Mouse (Mus musculus): ENCODE measurements around the gene Osbpl5.
A peak's percentile ranks its signal among the peaks of the same experiment; 100 is the strongest.

The Osbpl5 gene

DNA sequence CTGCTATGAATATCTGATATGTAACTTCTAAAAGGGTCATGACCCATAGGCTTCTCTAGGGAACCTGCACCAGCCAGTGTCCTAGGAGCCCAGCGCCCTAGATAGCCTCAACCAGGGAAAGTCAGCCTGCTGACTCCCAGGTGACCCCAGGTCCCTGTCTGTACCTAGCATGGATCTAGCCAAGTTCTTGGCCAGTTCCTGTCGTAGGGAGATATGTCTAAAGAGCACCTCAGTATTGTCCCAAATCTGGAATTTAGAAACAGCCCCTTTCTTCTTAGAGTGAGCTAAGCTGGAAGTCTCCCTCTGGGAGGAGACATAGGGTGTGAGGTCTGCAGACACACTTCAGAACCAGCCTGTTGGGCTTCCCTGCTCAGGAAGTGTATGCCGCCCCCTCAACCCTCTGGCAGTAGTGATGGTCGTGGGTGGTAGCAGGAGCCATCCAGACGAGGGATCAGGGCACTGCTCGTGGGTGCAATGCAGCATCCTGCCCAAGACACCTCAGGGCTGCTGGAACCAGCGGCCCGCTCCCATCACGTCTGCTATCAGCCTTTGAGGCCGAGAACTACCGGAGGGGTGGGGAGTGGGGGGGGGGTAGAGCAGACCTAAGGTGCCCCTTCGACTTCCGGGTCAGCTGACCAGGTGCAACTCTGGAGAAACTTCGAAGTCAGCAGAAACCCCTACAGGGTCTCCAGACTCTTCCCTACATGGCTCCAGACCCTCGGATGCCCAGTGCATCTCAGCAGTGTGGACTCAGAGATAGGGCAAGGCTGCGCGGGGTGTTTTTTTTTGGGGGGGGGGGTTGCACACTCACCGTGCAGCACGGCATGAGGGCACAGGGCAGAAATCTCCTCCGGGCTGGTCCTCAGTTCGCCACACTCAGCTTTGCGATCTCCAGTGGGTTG, at the start of gene Osbpl5:
Gene Osbpl5 (minus strand): TSS at position 861 of the 902 bp plus-strand sequence.
- no peak for DNase-seq (ENCODE audit: low read depth)

DNA sequence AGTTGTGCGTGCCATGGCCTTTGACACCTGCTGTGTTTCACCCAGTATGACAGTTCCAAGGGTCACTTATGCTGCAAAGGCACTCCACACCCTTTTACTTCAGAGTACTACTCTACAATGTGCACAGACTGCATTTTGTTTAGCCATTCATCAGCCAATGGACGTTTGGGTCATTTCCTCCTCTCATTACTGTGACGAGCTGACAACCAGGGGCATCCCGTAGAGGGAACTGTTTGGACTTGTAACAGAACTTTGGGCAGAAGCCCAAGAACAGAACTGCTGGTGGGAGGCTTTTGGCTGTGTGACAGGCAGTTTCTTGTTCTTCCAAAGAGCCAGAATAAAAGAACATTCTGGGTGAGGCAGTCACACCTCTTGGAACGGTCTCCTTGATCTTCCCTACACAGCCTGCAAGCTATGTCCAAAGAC, 48.4 kb upstream of the Osbpl5 start:
- no peak for DNase-seq (ENCODE audit: low read depth)

DNA sequence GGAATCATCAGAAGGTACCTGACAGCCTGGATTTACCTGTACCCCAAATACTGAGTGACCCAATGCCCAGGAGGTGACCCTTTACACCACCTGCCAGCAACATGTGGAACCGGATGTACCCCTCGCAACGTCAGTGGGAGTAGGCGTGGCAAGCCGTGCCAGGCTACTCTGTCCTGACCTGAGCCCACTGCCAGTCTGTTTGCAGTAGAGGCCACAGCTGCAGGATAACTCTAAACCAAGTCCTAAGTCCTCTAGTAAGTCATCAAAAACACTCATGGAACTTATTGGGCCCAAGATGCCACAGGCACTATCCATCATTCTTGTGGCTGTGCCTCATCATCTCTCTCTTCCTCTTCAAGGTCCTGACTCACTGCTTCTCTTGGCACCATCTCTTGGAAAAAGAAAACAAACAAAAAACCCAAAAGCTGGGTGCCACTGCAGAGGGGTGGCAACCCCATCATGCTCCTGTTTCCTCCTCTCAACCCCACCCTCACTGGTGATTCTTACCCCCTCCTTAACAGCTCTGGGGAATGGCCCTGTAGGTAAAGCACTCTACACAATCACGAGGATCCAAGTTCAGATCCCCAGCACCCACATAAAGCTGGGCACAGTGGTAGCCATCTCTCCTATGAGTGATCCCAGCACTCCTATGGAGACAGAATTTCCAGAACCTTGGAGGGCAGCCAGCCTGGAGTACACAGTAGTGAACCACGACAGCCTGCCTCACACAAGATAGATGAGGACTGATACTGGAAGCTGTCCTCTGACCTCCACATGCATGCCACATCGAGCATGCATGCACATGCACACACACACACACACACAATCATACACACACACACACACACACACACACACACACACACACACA, 44.6 kb upstream of the Osbpl5 start:
- no peak for DNase-seq (ENCODE audit: low read depth)

DNA sequence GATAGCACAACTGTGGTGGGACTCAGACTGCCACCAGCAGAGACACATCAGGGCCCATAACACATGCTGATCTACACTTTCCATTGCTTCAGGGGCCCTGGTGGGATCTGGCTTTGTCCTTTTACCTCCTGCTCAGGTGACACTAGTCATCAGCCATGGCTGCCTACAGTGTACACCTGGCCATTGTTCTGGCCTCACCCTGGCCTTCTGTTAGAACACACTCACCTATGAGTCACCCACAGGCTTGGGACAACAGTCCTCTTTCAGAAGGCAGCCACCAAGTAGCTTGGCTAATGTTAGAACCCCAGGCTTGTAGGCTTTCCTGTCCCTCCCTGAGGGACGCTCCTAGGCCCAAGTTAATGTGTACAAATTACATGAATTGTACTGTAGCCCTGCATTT, 44.0 kb upstream of the Osbpl5 start:
- DNase-seq (ENCODE audit: low read depth), result no peak

DNA sequence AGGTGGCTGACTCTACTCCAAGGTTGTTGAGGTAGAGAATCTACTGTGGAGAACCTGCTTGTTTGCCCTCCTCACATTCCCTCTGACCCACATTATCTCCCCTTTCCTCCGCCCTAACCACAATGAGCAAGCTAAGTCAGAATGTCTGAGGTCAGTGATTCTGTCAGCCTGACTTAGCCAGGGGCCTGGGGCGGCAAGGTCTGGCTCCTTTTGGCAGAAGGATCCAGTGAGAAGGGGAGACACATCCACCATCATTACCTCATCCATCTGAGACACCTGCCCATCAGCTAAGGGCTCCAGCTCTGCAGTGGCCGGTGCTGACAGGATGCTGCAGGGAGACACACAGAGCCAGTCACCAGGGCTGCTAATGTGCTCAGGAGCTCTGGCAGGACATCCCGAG, 42.0 kb upstream of the Osbpl5 start:
- DNase-seq (ENCODE audit: low read depth), result no peak

DNA sequence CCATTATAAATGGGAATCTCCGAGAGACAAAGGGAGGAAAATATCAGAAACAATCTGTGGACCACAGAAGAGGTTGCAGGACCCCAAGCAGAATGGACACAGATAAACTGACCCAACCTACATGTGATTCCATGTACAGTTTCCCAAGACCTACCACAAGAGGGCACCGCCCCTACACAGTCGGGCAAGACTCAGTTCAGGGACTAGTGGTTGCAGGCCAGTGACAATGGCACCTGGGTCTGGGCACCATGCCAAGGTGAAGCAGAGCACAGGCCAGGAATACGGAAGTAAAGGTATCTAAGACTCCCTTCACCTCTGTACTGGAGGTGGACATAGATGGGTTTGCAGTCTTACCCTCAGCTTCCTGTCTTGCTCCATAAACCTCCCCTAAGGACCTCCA, 36.3 kb upstream of the Osbpl5 start:
- DNase-seq (ENCODE audit: low read depth), result peak; percentile 56

DNA sequence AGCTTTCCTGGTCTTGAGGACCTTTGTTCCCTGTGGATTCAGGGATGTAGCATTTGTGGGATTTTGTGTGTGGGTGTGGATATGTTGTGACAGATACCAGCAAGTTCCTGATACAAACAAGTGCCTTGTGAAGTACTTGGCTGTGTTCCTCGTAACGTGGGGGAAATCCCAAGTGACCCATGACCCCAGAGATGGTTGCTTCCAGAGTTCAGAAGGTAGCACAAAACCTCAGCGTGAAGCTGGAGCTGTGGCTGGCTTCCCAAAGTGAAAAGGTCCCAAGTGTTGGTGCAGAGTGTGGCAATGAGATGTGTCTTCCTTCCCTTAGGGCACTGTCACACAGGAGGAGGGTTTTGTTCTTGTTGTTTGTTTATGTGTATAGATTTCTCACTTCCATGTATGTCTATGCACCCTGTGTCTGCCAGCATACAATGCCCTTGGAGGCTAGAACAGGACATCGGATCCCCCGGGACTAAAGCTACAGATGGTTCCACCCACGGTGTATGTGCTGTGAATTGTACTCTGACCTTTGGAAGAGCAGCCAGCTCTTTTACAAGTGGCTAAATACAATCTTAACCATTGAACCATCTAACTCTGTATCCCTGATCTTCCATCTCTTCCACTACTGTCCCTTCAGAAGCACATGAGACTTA, 35.7 kb upstream of the Osbpl5 start:
- DNase-seq (ENCODE audit: low read depth), result no peak

DNA sequence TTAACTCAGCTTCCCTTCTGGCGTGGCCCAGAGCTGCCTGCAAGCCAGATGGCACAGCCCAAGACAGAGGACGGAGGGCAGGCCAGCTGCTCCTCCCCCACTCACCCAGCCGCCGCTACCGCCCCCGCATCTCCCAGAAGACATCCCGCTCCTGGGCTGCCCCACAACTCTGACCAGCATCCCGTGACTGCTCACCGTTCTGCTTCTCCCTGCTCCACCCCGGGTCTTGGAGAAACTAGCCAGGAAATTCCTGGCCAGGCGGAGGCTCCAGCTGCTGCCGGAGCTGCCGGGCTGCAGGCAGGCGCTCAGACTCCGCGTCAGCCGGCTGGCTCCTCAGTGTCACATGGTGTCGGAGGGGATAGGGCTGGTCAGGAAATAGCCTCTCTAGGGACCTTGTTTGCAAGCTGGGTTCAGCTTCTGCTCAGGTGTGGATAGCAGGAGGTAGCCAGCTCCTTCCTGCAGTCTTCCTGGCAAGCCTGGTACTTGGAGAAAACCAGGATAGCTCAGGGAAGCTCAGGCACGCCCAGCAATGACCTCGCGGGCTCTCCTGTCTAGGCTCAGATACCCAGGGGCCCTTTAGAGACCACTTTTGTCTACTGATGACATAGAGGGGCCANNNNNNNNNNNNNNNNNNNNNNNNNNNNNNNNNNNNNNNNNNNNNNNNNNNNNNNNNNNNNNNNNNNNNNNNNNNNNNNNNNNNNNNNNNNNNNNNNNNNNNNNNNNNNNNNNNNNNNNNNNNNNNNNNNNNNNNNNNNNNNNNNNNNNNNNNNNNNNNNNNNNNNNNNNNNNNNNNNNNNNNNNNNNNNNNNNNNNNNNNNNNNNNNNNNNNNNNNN, 27.4 kb upstream of the Osbpl5 start, which contains the start of gene Mrgpre:
Gene Mrgpre (minus strand): TSS at position 505 of the 834 bp plus-strand sequence.
- DNase-seq (ENCODE audit: low read depth), result peak; percentile 61

DNA sequence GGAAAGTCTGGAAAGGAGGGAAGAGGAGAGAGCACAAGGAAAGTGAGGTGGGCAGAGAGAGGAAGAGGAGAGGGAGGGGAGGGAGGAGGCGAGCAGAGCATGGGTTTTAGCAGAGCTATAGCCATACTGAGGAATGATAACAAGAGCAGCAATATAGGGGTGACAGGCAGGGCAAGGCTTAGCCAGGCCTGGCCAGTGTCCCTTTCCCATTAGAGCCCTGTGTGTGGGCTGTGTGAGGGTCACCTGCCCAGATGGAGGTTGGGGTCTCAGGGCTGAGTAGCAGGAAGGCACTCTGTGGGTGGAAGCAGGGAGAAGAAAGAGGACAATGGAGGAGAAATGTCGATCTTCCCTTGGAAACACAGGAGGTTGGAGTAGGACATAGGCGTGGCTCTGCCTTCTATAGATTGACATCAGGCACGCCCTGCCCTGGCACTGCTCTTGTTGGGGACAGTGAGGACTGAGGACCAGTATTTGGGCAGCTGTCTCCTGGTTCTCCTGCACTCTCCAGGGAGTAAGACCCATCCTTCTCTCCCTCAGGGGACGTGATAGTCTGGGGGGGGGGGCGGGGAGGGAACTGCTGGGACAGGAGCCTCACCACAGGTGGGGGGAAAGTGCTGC, 26.7 kb upstream of the Osbpl5 start:
- DNase-seq (ENCODE audit: low read depth), result peak; percentile 16

DNA sequence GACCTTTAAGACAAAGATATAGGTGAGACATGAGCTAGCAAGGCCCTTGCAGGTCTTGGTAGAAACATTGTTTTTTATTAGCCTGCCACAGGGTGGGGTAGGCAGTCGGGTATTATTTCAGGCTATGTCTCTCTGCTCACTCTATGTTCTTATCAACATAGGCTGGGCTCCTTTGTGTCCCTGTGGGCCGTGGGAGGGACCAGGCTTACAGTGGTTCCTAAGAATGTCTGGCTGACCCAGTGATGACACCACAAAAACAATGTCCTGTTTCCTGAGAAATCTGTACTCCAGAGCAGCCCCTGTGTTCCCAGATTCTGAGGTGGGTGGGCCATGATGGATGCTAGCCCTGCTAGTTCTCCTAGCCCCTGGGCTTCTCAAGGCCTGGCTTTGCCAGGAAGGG, 20.6 kb upstream of the Osbpl5 start:
- no peak for DNase-seq (ENCODE audit: low read depth)

DNA sequence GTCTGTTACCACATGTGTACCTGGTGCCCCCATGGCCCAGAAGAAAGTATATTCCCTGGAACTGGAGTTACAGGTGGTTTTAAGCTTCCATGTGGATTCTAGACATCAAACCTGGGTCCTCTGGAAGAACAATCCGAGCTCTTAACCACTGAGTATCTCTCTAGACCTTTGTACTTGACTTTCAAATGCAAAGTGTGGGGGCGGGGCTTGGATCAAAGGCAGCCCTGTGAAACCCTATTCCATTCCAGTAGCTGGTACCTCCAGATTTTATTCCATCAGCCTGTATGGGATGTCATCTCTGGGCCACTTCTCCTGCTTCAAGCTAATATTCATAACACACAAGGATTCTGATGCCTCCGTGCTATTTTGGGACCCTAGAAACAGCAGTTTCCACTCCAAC, 19.4 kb upstream of the Osbpl5 start:
- no peak for DNase-seq (ENCODE audit: low read depth)

DNA sequence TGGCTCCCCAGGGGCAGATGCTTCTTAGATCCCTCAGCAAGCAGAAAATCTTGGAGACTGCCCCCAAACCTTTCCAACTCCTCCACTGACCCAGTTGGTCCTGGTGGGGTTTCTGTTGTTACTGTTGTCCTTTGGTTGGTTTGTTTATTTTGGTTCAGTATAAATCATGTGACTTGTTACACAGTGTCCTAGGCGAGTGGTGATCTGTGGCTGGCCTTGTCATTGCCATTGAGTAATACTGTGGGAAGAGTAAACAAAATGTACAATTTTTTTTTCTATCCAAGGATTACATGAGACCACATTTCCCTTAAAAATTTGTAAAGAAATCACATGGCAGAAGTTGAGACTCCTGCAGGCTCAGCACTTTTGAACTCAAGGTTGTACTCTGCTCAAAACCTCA, 12.7 kb upstream of the Osbpl5 start:
- DNase-seq (ENCODE audit: low read depth), result no peak

DNA sequence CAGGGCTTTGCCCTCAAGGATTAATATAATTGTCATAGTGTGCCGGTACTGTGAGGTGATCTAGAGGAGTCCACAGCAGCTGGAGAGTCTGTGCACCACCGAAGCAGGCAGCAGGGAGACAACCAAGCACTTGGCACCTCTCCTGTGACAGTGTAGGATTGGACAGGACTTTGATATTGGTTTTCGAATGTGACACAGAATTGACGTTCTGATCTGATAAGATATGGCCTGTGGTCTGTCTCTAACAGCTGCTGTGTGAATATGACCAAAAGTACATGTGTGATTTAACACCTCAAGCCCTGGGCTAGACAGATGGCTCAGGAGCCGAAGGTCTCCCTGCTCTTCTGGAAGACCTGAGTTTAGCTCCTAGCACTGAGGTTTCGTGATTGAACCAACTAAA, 11.5 kb upstream of the Osbpl5 start:
- no peak for DNase-seq (ENCODE audit: low read depth)

DNA sequence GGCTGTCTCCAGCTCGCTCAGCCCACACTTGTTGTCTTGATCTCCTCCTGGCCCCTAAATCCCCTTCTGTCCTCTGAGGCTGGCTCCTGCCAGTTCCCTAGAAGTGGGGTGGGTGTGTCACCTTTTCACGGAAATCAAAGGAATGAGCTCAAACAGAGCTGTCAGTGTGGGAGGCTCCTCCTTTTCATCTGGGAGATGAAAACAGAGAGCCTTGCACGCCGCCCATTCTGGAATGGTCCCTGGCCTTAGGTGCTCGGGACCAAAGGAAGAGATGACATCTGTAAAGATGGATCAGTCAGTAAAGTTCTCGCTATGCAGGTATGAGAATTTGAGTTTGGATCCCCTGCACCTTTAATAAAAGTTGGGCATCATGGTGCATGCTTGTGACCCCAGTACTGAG, 10.1 kb upstream of the Osbpl5 start, which contains the start of gene Mrgprg:
Gene Mrgprg (minus strand): TSS at position 101 of the 400 bp plus-strand sequence.
- no peak for DNase-seq (ENCODE audit: low read depth)

DNA sequence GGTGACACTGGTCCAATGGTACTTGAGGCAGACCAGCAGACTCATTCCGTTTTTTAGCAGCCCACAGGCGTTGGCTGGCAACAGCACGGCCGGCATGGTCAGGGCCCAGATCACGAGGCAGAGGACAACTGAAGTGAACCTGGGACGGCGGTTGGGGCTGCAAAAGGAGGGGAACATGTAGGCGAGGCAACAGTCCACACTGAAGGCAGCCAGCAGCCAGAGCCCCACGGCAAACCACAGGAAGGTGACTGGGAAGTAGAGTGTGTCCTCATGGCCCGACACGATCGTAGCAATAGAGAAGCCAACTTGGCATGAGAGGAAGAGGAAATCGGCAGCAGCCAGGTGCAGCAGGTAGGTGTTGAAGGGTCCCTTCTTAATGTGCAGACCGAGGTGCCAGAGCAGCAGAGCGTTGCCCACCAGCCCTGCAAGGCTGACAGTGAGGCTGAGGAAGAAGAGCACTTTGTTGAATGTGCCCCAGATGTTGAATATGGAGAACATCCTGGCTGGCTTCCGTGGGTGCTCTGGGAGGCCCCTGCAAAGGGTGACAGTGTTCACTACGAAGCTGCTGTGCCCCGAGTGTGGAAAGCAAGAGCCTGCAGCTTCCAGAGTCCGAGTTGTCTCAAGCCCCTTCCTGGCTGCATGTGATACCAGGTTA, 8.2 kb upstream of the Osbpl5 start:
- no peak for DNase-seq (ENCODE audit: low read depth)

DNA sequence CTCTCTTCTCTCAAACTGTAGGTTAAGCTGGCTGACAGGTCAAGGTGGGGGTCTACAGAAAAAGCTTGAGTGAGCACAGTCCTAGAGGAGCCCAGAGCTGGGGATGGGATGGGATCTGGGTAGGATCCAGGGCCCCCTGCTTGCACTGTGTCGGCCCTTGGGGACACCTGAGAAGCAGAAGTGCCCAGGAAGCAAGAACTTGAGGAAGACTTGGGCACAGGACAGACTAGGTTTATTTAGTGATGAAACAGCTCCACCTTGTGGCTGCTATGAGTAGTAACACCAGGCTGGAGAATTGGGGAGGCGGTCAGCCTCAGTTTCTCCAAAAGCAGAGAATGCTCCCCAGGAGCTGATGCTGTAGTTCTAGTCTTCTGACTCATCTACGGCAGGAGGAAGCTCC, 7.0 kb upstream of the Osbpl5 start:
- DNase-seq (ENCODE audit: low read depth), result peak; percentile 79

DNA sequence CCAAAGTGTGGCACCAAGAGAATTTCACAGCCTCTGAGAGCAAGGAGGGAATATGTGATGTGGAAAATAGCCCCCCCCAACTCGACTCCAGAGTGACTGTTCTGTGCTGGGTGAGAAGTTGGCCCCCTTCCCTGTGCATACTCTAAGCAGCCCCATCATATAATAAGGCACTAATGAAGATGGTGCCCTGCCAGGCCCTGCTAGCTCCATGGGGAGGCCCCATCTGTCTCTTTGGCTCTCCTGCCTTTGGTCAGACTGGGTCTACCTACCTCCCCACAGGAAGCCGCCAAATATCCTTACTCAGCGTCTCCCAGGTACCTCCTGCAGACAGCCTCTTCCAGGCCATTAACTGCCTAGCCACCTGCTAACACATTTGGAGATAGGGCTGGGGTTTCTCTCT, 2.2 kb upstream of the Osbpl5 start:
- DNase-seq (ENCODE audit: low read depth), result no peak

DNA sequence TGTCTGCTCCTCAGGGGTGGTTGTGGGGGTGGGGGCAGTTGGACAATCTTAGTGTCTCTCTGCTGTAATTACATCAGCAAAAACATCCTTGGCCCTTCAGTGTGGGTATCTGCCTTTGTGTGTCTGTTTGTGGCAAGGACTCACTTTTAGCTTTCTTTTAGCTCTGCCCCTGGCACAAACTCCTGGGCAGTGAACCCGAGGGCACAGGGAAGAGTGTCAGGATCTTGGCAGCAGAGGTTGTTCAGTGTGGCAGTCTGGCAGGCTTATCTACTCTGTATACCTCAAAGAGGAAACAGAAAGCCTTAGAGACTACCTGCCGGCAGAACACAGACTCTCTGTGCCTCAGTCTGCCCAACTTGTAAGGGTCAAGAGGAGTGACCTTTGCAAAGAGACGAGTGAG, 911 bp upstream of the Osbpl5 start:
- no peak for DNase-seq (ENCODE audit: low read depth)

DNA sequence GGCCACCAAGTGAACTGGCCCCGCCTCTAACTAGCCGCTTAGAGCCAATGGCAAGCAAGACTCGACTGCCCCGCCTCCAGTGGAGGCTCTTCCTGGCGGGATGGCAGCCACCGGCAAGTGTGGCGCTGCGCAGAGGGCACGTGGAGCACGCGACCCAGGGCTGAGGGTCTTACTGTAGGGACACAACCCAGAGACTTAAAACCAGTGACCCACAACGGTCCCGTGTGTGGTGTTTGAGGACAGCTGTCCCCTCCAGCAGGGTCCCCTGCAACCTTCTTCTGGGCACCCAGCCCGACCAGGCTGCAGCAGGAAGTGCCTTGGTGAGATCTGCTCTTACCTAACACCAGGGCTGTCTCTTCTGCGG, 224 bp upstream of the Osbpl5 start:
- DNase-seq (ENCODE audit: low read depth), result peak; percentile 93

DNA sequence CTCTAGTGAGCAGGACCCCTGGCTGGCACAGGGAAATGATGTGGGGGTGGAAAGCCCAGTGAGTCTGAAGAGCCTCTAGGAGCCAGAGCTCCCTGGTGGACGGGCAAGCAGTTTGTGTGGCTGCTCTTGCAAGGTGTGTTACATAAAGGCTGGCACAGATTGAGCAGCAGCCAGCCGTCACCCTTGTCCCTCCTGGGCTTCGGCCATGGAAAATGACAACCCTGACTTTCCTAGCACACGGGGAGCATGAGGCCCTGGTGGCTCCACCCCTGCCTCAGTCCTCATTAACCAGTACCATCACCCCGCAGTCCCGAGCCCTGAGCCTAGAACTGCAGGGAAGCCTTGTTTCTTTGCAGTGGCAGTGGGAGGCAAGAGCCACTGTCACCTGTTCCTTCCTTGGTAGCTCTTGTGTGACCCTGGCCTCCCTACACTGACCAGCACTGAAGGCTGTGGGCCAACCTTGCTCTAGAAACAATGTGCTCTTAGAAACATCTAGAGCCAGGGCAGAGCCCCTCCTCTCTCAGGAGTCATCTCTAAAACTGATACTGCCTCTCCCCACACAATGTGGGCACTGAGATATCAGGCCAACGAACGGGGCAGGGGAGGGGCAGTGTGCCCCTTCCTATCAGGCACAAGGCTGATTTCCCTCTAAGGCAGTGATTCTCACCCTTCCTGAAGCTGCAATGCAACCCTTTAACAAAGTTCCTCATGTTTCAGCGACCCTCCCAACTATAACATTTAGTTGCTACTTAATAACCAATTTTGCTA, 1.2 kb downstream of the Osbpl5 start:
- DNase-seq (ENCODE audit: low read depth), result no peak
